Mouse (Mus musculus) thymus, adult 2 months (tissue): Measurements from ENCODE around the gene Unc5a.

ENCODE experiments used
- CTCF ChIP-seq: fragments of 200-500 bp; IDR thresholded peaks from 2 replicates; pipeline ENCODE4 v1.5.1; 2012; ENCODE audit warnings: mild to moderate bottlenecking, control low read depth, low read length, moderate library complexity, borderline replicate concordance; ENCODE audit not compliant: control insufficient read depth, poor library complexity, insufficient read depth; ENCODE audit errors: extremely low read depth
- POLR2A ChIP-seq: fragments of 200-500 bp; IDR thresholded peaks from 2 replicates; pipeline ENCODE4 v1.6.1; 2012; ENCODE audit warnings: mild to moderate bottlenecking, low read length, control low read depth, moderate library complexity; ENCODE audit not compliant: control insufficient read depth, poor library complexity, insufficient read depth; ENCODE audit errors: extremely low read depth

DNA sequence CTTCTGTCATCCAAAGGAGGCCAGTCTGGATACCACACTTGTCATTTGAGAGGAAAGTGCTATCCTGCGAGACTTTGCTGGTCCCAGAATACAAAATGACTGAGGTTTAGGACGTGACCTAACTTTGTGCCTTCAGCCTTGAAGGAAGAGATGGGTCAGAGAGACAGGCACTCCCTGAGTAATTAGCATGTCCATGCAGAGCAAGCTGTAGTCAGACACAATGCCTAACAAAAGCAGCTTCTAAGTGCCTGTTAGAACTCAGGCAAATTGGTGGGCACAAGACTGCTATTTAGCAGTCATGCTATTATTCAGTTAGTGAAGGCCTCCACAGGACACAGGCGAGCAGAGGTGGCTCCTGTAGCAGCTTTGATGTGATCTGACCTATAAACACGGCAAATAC is 73.0 kb downstream of the Unc5a start:
- TF ChIP-seq CTCF = no peak
- TF ChIP-seq POLR2A = no peak
